Mouse (Mus musculus): Measurements from ENCODE around the gene Dppa5a.
"Not testable (repeated sequence)": the region's sequence is repeated elsewhere in the genome, so short reads cannot be mapped to it uniquely, and the experiment has no call there.

Gene Dppa5a

GRCm38 (mm10) chr9:78367959-78368358 lies at the start of gene Dppa5a:
Gene Dppa5a (minus strand): TSS chr9:78368177.
- DNase-seq (ENCODE audit: low spot score), result not testable (repeated sequence)

DNA sequence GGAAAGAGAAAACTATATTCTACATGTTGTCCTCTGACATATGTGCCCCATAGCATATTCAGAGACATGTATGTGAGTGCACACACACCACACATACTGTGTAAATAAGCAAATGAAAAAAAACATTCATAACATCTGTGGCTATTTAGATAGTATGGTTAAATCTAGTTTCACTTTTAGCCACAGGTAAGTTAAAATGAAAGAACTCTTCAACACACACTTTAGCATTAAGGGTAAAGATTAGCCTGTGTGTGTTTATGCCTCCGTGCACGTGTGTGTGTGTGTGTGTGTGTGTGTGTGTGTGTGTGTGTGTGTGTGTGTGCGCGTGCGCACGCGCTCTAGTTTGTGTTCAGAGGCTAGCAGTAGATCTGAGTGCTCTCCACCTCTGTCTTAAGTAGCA lies 33.6 kb upstream of the Dppa5a start:
- no peak for DNase-seq (ENCODE audit: low spot score)

DNA sequence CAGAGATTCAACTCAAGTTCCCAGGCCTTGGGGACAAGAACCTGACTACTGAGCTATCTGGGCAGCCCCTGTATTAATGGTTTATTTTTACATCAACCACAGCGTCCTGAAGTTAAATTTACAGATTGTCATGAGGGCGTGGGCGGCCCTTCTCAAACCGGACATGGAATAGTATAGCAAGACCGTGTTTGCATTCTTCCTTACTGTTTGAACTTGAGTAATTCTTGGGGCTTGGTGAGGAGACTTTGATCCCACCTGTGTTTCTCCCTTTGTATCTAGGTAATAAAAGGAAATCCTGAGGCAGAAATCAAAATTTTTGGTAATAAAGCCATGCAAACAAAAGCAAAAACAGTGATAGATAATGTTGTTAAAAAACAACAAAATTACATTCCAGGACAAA lies 32.6 kb upstream of the Dppa5a start:
- DNase-seq (ENCODE audit: low spot score), result no peak

GRCm38 (mm10) chr9:78396517-78396916 lies 28.5 kb upstream of the Dppa5a start:
- no peak for DNase-seq (ENCODE audit: low spot score)

GRCm38 (mm10) chr9:78395630-78396351 lies 27.8 kb upstream of the Dppa5a start, which contains the start of gene Ddx43:
Gene Ddx43 (plus strand): TSS chr9:78395777.
- DNase-seq (ENCODE audit: low spot score), result peak; percentile 37

DNA sequence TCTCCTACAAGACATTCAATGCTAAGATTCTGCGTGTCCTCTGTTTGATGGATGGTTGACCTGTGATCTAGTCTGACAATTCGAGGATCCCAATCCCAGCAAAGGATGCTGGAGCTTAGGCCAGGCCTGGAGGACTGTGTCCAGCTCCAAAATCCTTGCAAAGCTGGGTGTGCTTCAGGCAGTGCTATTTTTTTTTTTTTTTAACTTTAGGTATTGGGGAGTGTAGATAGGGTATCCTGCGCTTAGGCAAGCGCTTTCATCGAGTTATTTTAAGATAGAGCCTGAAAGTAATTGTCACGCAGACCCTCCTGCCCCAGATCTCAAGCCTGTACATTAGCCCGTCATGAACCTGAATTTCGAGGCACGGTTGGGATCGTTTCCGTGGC lies 27.3 kb upstream of the Dppa5a start:
- no peak for DNase-seq (ENCODE audit: low spot score)

- no peak for DNase-seq (ENCODE audit: low spot score)
Observed at GRCm38 (mm10) chr9:78394602-78395001, 26.6 kb upstream of the Dppa5a start.

DNA sequence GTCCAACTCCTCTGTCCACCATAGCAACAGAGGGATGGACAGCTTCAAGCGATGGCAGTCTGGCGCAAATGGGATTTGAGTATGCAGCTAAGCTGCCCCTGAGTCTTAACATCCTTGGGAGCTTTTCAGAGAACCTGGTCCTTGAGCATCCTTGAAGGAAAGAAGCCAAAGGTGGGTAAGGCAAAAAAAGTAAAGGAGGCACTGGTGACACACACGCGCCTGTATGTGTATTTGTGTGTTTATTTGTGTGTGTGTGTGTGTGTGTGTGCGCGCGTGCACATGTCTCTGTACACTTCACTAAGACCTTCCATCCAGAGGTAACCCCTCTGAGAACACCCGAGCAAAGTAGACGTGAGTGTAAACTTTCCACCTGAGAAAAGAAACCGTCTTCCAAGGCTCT lies 25.8 kb upstream of the Dppa5a start:
- no peak for DNase-seq (ENCODE audit: low spot score)

- DNase-seq (ENCODE audit: low spot score), result no peak
Observed at GRCm38 (mm10) chr9:78389981-78390380, 22.0 kb upstream of the Dppa5a start.

DNA sequence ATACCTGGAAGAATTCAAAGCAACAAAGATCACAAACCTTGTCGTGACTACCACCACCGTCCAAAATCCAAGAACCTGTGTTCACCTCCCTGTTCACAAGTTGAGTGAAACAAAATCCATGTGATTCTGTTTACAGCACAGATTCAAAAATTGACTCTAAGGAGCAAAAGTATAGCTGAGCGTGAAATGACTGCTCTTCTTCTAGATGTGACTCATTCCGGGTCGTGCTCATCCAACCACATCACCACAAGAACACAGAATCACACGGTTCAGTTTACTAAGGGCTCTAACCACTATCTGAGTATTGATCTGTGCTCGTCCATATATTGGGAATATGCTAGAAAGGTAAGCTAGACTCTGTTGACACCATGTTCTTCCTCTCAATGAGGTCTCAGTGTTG lies 19.0 kb upstream of the Dppa5a start:
- DNase-seq (ENCODE audit: low spot score), result no peak

- DNase-seq (ENCODE audit: low spot score), result no peak
Observed at GRCm38 (mm10) chr9:78385893-78386292, 17.9 kb upstream of the Dppa5a start.

DNA sequence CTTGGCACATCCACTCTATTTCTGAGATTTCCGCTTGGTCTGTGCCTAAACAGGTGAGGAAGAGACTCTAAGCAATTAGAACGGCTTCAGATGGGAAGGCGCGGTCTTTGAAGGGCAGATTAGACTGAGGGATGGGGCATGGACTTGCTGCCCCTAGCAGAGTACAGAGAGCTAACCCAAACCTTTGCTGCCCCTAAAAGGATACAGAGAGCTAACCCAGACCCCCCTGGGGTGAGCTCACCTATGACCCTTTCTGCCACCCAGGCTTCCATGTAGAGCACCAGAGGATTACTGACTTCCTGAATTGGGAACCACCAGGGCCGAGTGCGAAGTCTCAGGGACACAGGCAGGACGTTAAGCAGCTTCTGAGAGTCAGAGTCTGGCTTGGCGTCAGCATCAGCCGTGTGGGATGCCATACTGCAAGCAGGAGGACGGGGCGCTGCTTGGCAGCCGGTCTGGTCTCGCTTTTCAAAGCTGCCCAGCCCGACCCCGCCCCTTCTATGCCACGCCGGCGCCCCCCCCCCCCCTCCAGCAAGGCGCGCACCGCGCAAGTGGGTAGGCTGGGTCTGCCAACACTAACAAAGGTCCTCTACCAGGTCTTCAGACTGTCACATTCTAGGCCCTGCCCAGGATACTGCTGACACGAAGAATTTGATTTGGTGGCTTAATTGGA lies 10.3 kb upstream of the Dppa5a start, which contains the start of gene Ooep:
Ooep (minus strand) TSS at position 613 of the 673 bp plus-strand sequence.
- no peak for DNase-seq (ENCODE audit: low spot score)

DNA sequence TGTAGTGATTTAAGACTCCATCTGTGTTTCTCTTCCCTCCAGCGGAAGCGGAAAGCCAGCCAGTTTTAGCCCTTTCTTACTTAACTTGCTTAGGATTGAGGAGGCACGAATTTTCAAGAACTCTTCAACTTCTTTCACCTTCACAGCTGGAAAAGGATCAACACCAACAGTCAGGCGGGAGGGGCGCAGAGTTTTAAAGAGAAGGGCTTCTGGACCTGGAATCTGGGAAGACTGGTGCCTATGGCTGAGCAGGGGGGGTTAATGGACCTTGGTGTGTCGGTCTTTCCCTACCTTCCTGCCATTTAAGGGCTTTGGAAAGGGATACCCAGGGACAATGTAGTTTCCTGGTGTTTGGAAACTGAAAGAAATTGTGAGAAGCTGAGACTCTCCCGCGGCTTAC lies 9.6 kb upstream of the Dppa5a start:
- no peak for DNase-seq (ENCODE audit: low spot score)

- DNase-seq (ENCODE audit: low spot score), result no peak
Observed at GRCm38 (mm10) chr9:78375486-78375885, 7.5 kb upstream of the Dppa5a start.

DNA sequence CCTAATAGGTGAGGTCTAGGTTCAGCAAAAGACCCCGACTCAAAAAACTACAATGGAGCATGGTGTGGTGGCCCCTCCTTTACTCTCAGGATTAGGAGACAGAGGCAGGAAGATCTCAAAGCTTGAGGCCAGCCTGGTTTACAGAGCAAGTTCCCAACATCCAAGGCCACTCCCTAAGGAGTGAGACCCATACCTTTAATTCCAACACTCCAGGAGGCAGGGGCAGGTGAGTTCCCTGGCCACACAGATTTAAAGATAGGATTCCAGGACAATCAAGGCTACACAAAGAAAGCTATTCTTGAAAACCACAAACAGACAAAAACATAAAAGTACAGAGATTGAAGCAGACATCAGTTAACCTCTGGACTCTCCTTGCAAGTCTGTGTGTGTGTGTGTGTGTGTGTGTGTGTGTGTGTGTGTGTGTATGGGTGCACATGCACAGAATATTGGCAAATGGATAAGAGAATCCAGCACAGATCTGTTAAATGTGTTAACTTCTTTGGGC lies 7.0 kb upstream of the Dppa5a start:
- DNase-seq (ENCODE audit: low spot score), result no peak

GRCm38 (mm10) chr9:78374397-78374796 lies 6.4 kb upstream of the Dppa5a start:
- no peak for DNase-seq (ENCODE audit: low spot score)

DNA sequence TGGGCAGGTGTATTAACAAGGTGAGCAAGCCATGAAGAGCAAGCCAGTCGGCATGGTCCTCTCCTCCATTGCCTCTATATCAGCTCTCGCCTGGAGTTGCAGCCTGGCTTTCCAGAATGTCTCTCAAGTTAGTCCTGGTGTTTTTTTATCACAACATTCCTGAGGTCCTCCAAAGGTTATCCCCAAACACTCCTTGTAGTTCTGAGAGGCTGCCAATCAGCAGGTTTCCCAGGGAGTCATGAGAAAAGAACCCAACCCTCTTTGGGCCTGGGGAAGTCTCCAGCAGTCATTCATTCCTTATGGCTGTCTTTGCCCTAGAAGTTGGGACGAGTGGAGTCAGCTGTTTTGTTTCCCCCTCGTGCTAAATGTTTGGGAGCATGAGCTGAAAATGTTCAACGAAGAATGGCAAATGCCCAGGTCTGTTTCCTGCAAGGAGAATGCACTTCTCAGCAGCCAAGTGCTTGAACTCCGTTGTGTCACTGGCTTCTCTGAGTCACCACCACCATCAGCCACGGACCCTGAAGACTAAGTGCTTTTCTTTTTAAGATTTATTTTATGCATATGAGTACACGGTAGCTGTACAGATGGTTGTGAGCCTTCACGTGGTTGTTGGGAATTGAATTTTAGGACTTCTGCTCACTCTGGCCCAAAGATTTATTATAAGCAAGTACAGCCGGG lies 5.0 kb upstream of the Dppa5a start:
- DNase-seq (ENCODE audit: low spot score), result no peak

DNA sequence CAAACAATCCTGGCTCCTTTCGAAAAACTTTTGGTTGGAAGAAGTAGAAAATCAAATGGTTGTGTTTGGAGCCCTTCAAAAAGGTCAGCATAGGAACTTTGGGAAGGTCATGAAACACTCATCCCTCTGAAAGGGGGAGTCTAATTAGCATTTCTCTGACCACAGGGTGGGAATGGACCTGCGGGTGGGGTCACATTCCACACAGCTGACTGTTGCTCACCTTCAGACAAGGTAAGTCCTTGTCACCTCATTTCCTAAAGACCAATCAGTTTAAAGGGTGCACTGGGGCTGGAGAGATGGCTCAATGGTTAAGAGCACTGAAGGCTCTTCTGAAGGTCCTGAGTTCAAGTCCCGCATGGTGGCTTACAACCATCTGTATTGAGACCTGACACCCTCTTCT lies 3.5 kb upstream of the Dppa5a start:
- no peak for DNase-seq (ENCODE audit: low spot score)

DNA sequence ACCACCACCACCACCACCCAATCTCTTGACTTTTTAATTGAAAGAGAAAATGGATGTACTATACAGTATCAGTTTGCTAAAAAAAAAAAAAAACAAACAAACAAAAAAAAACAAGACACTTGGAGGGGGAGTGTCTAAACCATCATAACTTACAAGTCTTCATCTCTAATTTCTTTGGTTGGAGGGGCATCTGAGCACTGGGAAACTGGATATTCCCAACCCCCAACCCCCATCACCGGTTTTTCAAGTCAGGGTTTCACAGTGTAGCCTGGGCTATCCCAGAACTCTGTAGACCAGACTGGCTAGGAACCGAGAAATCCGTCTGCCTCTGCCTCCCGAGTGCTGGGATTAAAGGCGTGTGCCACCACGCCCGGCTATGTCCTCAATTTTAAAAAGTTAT lies 1.8 kb upstream of the Dppa5a start:
- no peak for DNase-seq (ENCODE audit: low spot score)

DNA sequence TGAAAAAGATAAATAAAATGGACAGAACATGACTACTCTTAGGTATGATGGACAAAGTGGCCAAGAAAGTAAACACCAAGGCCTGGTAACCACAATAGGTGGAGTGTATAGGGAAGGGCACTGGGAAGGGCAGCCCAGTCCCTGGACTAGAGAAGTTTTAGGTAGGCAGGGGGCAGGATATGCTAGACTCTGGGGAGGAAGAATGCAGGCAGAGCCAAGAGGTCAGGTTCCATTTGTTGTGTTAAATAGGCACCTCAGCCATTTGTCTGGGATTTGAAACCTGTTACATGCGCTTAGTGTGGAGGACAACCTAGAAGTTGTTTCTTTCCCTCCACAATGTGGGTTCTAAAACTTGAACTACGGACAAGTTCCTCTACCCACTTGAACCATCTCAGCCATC lies 1.4 kb upstream of the Dppa5a start:
- DNase-seq (ENCODE audit: low spot score), result no peak

- no peak for DNase-seq (ENCODE audit: low spot score)
Observed at GRCm38 (mm10) chr9:78368671-78369293, 805 bp upstream of the Dppa5a start.

DNA sequence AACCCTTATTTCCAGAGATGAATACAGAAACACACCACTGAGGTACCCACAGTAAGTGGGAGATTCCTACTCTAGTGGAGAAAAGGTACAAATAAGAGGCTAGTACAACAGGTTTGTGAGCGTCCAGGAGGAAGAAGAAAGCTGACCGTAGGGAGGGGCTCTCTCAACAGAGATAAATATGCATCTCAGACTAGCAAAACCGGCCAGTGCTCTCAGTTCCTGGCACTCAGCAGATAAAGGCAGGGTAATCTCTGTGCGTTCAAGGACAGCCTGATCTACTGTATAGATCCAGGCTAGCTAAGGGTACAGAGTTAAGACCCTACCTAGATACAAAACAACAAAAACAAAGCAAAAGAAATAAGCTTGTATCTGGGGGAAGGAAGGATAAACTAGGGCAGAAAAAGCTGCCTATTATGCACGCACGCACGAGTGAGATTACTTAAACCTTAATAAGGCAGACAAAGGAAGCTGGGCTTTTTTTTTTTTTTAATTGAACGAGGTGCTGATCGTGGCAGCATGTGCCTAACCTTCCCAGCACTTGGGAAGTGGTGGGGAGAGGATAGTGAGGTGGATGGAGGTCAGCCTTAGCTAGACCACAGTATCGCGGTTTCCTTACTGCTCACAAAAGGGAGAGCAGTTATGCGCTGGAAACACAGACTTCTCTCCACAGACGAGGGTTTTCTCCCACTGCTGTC lies 2.0 kb downstream of the Dppa5a start:
- DNase-seq (ENCODE audit: low spot score), result no peak
